Mouse (Mus musculus) gastrocnemius, adult 8-10 months (tissue): ENCODE results near the gene Vps13d. TPM values are rescaled to one million over a fixed set of nuclear protein-coding genes. Genes with fewer than 3 reads are reported as not detected.

Source experiments
- DNase-seq, 2 experiments: peaks; one replicate each; pipeline ENCODE4 v3.0.0; 2022; ENCODE audit warnings: low spot score in 2 of 2
- total RNA-seq, 4 experiments: library from RNA; stranded (reverse); gene quantifications; 2 replicates each; pipeline ENCODE4 v1.2.4; 2022

Vps13d gene
- total RNA-seq, 4 experiments from 2014 or later = 32.5 to 42.0 (median 36.7) TPM

DNA sequence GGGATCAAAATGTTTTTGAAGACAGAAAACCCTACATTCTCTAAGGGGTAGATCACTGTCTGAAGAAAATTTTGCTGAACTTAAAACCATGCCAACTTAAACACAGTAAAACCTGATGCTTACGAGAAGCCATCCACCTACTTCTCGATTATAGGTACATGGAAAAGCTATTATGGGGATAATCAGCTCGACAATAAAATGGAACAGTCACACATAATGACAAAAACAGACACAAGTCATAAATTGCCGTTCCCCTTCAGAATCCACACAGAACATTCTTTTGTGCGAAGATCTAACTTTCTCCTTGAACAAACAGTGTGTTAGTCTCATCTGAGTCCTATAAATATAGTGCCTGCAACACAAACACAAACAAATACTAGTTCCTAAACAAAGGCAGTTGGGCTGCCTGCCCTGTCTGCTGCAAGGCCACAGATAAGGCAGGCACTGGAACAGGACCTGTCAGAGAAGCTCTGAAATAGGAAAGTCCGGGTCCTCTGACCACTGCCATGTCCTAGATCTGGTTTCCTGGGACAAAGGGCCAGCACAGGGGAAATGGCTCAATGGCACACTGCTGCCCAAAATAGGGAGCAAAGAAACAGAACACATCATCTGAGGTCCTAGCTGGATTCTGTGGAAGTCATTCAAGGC, 153.5 kb downstream of the Vps13d start:
- no peak for DNase-seq

GRCm38 (mm10) chr4:145037631-145038416, 157.0 kb downstream of the Vps13d start:
- DNase-seq = no peak

GRCm38 (mm10) chr4:145037006-145037405, 157.8 kb downstream of the Vps13d start:
- DNase-seq = no peak

- no peak for DNase-seq
Measured at GRCm38 (mm10) chr4:145035450-145035849, 159.4 kb downstream of the Vps13d start.

- peak; percentile 15 to 21 for DNase-seq
Measured at GRCm38 (mm10) chr4:145034506-145035243, 160.1 kb downstream of the Vps13d start.

- no peak for DNase-seq
Measured at GRCm38 (mm10) chr4:145033392-145033791, 161.4 kb downstream of the Vps13d start.

DNA sequence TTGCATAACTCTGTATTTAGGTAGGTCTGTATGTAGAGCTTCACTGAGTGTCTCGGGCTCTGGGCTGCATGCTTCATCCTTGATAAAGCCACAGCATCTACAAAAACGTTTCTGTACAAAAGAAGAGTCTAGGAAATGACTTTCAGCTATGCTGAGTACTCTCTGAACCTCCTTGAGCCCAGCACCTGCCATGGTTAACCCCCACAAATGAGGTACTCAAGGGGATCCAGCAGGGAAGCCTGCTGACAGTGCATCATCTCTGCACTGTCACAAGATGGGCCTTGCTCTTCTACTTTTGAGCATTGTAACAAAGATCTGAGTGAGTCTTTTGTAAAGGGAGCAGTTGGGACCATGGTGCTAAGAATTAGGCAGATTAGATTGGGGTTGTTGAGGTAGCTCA, 162.2 kb downstream of the Vps13d start:
- no peak for DNase-seq

- no peak for DNase-seq
Measured at GRCm38 (mm10) chr4:145031510-145031909, 163.3 kb downstream of the Vps13d start.

DNA sequence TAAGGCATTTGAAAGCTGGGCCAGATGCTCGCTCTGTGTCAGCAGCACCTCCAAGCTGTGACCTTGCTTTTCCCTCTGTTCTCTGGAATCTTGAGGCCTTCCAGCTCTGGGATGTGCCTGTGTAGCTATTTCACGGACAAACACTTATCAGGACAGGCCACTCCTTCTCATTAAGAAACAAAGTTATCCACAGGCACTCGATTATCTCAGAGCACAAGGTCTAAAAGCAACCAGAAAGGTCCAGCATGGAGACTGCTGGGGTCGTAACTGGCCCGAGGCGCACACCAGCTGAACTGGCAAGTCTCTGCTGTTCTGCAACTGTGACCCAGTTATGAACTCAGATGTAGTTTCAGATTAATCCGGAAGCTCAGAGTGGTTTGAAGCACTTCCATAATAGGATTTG, 168.4 kb downstream of the Vps13d start:
- peak; percentile 15 to 16 for DNase-seq

- DNase-seq = peak; percentile 31 to 37
Measured at GRCm38 (mm10) chr4:145025409-145025762, 169.4 kb downstream of the Vps13d start.

DNA sequence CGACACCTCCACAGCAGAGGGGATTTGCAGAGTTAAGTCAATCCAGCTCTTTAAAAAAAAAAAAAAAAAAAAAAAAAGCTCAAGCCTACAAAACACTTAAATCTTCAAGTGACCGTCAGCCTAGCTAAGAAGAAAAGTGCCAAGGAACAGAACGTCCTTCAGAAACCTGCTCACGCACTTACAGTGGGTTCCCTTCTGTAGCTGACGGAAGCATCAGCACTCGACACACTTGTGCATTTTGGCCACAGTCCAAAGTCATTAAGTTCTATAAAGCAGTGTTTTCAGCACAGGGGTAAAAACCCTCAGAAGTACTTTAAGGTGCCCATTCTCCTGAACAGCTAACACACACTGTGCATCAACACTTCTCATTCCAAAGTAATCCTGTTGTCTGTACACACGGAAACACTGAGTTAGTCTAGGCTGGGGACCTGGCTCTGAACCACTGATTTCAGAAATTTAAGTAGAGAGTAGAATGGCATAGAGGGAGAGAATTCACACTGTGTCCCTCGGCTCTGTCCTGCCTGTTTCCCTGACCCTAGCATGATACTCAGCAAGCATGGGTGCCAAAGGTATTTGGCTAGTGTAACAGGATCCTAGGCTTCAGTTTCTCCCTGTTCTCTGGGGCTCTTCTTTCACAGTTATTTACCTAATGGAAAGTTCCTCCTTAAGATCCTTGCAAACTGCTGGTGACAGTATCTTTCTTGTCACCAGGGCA, 170.0 kb downstream of the Vps13d start:
- DNase-seq = peak; percentile 25 to 46

DNA sequence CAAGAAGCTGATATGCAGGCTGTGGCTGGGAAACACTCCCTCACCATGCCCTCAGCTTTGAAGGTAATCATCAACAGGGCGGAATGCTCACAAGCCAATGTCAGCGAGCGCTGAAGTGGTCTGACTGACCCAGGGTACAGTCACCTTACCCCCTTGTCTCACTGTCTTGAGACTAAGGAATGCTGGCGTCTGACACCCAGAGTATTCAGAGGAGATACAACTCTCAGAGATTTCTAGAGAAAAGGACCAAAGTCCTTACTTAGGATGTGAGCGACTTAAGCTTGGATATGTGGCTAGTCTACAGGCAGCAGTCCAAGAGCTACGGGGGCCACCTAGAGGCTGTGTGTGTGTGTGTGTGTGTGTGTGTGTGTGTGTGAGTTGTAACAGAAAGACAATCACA, 170.9 kb downstream of the Vps13d start:
- DNase-seq = no peak

DNA sequence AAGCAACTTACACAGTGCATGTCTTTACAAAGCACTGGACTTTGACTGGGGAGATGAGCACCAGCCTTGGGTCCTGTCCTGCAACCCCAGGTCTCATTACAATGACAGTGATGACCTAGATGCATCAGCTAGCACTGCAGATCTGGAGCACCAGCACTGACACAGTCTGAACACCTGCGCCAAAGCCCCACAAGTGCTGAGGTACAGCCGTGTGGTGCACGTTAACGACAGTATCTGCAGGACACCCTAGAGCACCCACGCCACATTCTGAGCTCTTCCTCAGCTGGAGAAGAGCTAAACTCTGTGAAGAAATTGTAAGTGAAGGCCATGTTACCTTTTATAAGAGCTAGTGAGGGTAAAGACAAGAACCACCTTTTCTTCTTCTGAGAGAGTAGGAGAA, 172.0 kb downstream of the Vps13d start:
- DNase-seq = no peak

DNA sequence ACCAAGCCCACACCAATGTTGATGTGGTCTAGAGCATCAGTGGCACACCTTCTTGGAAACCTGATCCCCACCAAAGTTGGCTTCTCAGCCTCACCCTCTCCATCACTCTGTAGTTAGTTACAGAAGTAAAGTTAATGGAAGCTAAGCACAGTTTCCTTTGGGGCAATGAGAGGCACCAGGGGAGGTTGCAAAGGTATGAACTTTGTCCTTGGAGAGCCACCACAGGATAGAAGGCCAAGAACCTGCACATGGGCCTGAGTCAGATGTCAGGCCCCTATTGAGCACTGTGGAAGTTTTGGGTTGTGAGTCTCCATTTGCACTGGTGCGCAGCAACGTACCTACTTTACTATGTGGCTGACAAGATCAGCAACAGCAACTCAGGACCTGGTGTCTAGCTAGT, 172.6 kb downstream of the Vps13d start:
- DNase-seq = no peak

GRCm38 (mm10) chr4:145020383-145020782, 174.4 kb downstream of the Vps13d start:
- no peak for DNase-seq

- DNase-seq = no peak
Measured at GRCm38 (mm10) chr4:145019121-145019714, 175.6 kb downstream of the Vps13d start.

DNA sequence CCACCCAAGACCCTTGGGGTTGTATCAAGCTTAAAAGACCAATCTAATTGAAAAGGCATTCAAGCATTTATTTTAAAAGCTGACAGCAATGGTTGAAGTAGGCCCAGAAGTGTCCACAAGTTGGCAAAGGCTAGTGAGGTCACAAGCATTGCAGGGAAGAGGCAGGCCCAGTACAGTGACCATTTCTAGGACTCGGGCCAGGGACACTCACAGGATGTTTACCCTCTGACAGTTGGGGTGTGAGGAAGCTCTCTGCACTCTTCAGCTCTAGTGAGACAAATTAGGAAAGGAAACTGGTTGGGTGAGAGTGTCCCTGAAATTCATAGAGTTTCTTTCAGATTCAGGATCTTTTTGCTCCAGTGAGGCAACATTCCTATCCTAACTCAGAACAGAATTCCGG, 177.1 kb downstream of the Vps13d start:
- DNase-seq = peak; percentile 38 to 49

GRCm38 (mm10) chr4:145016669-145017068, 178.1 kb downstream of the Vps13d start:
- peak in 1 of 2 experiments; percentile 27 for DNase-seq

DNA sequence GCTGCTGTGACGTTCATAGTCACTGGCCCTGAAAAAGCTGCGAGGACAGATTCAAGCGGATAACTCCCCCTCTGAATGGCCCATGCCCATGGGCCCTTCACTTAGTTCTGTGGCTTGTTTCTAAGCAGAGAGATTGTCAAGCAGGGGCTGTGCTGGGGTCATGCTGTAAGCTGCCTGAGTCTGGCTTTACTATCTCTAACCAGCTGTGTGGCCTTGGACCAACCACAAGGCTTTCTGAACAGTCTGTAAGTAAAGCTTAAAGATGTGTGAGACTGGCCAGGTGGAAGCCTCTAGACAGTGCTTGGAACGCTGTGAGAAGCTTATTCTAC, 180.2 kb downstream of the Vps13d start:
- DNase-seq = no peak

- DNase-seq = peak; percentile 11 to 21
Measured at GRCm38 (mm10) chr4:145013760-145014631, 180.8 kb downstream of the Vps13d start.
